Mouse (Mus musculus): Measurements from ENCODE around the gene Fmo5.

- no peak for TF ChIP-seq CTCF (IDR thresholded peaks at IDR 0.05; ENCODE audit: low read depth)
- no peak for TF ChIP-seq EP300 (optimal IDR thresholded peaks at IDR 0.05)
Measured at GRCm38 (mm10) chr3:97594140-97594539, 34.5 kb upstream of the Fmo5 start.

All from stomach, postnatal 0 days (tissue).